Comparison of ENCODE assay signal across 8 mouse cellular contexts in the genomic region with DNA sequence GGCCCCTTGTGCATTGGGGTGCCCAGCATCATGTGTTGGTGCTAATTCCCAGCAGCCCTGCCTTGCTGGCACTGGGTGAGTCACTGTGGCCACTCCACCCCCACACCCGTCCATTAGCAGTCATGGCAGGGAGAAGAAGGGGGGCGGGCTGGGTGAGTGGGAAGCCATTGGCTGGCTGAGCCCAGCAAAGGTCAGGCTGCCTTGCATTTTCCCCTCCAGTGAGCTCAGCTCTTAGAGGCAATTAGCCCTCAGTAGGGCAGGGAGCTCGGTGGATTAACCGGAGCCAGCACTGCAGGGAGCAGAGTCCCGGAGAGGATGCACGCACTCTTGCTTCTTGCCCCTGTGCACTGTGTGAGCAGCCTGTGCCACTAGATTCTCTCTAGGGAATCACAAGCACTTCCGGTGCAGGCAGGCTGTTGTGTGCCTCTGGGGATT. TPM values are rescaled to one million over a fixed set of nuclear protein-coding genes. Genes with fewer than 3 reads are reported as not detected.
DNase-seq lines count a peak whose midpoint lies in the region; ATAC-seq and TF ChIP-seq lines count a peak whose summit lies in the region.

No protein-coding gene starts in this region.

- peak; percentile 71 for ATAC-seq in hindbrain, embryonic 14.5 days (ENCODE audit: low FRiP score)

- H3K4me2 ChIP-seq in hindbrain, embryonic 14.5 days (replicated peaks) = no peak overlapping the region

- no peaks in the 10 kb centered on the region for H3K27me3 ChIP-seq in hindbrain, embryonic 14.5 days (ENCODE audit: control insufficient read depth, insufficient read depth, low read length)

- 9% methylated on average over 7 of the region's 7 CpGs for WGBS in hindbrain, embryonic 14.5 days

- H3K36me3 ChIP-seq in ES-E14 (ENCODE audit: control insufficient read depth, insufficient read depth, low read length, poor library complexity, severe bottlenecking) = no peaks in the 10 kb centered on the region
- no peaks in the 10 kb centered on the region for H3K36me3 ChIP-seq in hindbrain, embryonic 14.5 days (replicated peaks; ENCODE audit: control insufficient read depth, insufficient read depth)

- peaks cover 2 to 6% of the 10 kb centered on the region in 2 experiments; a peak in 1 of 4 replicates for H3K4me1 ChIP-seq in ES-E14 (ENCODE audit: control insufficient read depth in 2 of 2, insufficient read depth in 2 of 2, low read length in 2 of 2, poor library complexity in 1 of 2)
- H3K4me1 ChIP-seq in hindbrain, embryonic 14.5 days (replicated peaks; ENCODE audit: control insufficient read depth, insufficient read depth, low read length) = peaks cover 37% of the 10 kb centered on the region

- no peak for DNase-seq in ES-E14 (ENCODE audit: low read depth, low spot score)
- DNase-seq in embryo, embryonic 10.5 days (ENCODE audit: low spot score) = peak; percentile 74
- DNase-seq in hindbrain, embryonic 14.5 days (ENCODE audit: low spot score) = peak; percentile 41
- DNase-seq in left cerebral cortex, adult 2 months (ENCODE audit: extremely low spot score in 1 of 2, low spot score in 2 of 2) = peak; percentile 36 to 62
- DNase-seq in right cerebral cortex, postnatal 10 days (ENCODE audit: low spot score in 2 of 2) = peak; percentile 62 to 63
- DNase-seq in urinary bladder, postnatal 36 days (ENCODE audit: low spot score in 2 of 2) = no peak
- DNase-seq in heart, postnatal 10 days = no peak
- no peak for DNase-seq in thymus, postnatal 0 days (ENCODE audit: low spot score)

- H3K27ac ChIP-seq in ES-E14 (ENCODE audit: insufficient read depth, low read depth, low read length, poor library complexity, severe bottlenecking) = peak overlapping the region; percentile 5; the same call in 1 of the 2 replicates
- peak overlapping the region; percentile 75 for H3K27ac ChIP-seq in hindbrain, embryonic 14.5 days
- H3K27ac ChIP-seq in left cerebral cortex, adult 2 months = no peak overlapping the region

- H3K4me3 ChIP-seq in ES-E14 (ENCODE audit: insufficient read depth in 1 of 2, low read depth in 1 of 2, low read length in 2 of 2, poor library complexity in 1 of 2, severe bottlenecking in 1 of 2) = no peak overlapping the region
- no peak overlapping the region for H3K4me3 ChIP-seq in hindbrain, embryonic 14.5 days (replicated peaks; ENCODE audit: low read length)
- H3K4me3 ChIP-seq in left cerebral cortex, adult 2 months = no peak overlapping the region

- intact Hi-C loops in left cerebral cortex, adult 2 months (cut with DNase I) = no loop called here
- intact Hi-C loops in heart, postnatal 10 days (cut with DNase I) = no loop called here

- peaks cover 2% of the 10 kb centered on the region; the same call in 1 of the 2 replicates for H3K9me3 ChIP-seq in ES-E14 (ENCODE audit: control insufficient read depth, insufficient read depth, low read depth, low read length)
- H3K9me3 ChIP-seq in hindbrain, embryonic 14.5 days (ENCODE audit: control insufficient read depth, low read length) = no peaks in the 10 kb centered on the region

- no peak for TF ChIP-seq CTCF in left cerebral cortex, adult 2 months (IDR thresholded peaks at IDR 0.05)

- in situ Hi-C loops in ES-E14 (cut with MboI; ENCODE audit: low sequenced_read_pairs in 2 of 2, unreplicated experiment in 2 of 2) = no loop called here

- no peak overlapping the region for H3K9ac ChIP-seq in ES-E14 (ENCODE audit: insufficient read depth, low read depth, low read length, poor library complexity, severe bottlenecking)
- no peak overlapping the region for H3K9ac ChIP-seq in hindbrain, embryonic 14.5 days

TF ChIP-seq in ES-E14, 5 proteins besides CTCF, POLR2A, EP300 and RAD21:
- TF ChIP-seq CHD2 (IDR thresholded peaks at IDR 0.05; ENCODE audit: low read depth, low read length) = no peak
- TF ChIP-seq HCFC1 (IDR thresholded peaks at IDR 0.05; ENCODE audit: borderline replicate concordance, insufficient read depth, low read length) = no peak
- no peak for TF ChIP-seq ZNF384 (IDR thresholded peaks at IDR 0.05; ENCODE audit: low read depth, low read length)
TF ChIP-seq in ES-E14: peak in this region for 0.

RNA-seq across cellular contexts. Expression of a gene that starts 40.9 kb away (rescaled TPM):
- 53.8 and 63.9 TPM in 2 replicates for total RNA-seq in ES-E14 (2012; rRNA removed)
- 53.3 and 59.5 TPM in 2 replicates for polyA plus RNA-seq in hindbrain, embryonic 14.5 days (2014; fragmentation: Nextera tagmentation; extraction: Ambion mirVana)
- 10 to 100 TPM; 30.1 TPM for total RNA-seq in left cerebral cortex, adult 2 months (2021)
- total RNA-seq in heart, postnatal 10 days (2021) = 10 to 100 TPM; 14.0 to 14.7 TPM
- 67.8 and 74.7 TPM in 2 replicates for polyA plus RNA-seq in thymus, postnatal 0 days (2015; fragmentation: Nextera tagmentation; extraction: Ambion mirVana)

Comparison
In these comparisons a context has a peak if more than half of its experiments do, and no peak if none do; other contexts are left out.
1. DNase-seq: peak in embryo, embryonic 10.5 days (single experiment), hindbrain, embryonic 14.5 days (single experiment), left cerebral cortex, adult 2 months (2 of 2) and right cerebral cortex, postnatal 10 days (2 of 2); none in ES-E14 (single experiment), urinary bladder, postnatal 36 days (0 of 2), heart, postnatal 10 days (0 of 2) and thymus, postnatal 0 days (single experiment).